Mouse (Mus musculus): Measurements from ENCODE around the gene Pithd1.
A peak's percentile ranks its signal among the peaks of the same experiment; 100 is the strongest.

The Pithd1 gene

DNA sequence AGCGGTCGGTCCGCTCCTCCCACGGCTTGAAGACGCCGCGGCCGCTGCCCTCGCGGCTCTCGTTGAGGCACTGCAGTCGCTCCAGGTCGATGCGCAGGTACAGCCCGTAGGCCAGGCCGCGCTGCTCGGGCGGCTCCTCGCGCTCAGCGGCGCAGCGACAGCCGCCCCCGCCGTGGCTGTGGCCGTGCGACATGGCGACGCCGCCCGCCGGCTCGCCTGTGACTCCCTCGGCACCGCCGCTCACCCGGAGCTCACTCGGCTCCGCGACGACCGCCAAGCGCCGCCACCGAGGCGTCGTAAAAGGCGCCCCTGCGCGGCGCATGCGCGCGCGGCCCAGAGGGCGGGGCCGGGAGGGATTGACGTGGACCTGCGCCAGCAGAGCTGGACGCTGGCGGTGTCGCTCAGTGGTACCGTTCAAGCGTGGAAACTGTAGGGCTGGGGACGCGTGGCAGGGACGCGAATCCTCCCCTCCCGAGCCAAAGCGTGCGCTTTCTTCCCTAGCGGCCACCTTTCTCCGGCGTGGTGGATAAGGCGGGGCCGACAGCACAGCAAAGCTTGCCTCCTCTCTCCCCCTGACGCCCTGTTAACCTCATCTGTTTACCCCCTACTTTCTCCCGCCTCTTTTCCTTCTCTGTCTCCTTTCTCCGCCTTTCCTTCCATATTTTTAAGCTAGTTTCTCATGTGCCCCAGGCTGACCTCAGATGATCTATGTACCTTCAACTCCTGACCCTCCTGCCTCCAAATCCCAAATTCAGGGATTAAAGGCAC lies at the start of gene Pithd1:
Pithd1 (minus strand) TSS at position 322 of the 768 bp plus-strand sequence.
- DNase-seq (ENCODE audit: low read depth, low spot score) = peak; percentile 98

DNA sequence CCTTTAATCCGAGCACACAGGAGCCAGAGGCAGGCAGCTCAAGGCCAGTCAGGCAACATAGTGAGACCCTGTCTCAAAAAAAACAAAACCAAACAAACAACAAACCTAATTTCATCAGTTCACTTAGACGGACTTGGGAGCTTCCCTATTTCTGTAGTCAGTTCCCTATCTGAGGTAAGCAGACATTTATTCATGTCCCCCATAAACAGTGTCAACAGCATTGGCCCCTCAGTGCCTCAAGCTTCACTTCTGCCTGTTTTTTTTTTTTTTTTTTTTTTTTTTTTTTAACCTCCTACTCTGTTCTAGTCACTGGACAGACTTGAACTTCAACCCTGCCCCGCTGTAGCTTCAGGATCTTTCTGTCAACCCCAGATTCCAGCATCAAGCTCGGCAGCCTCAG lies 48.0 kb upstream of the Pithd1 start:
- no peak for DNase-seq (ENCODE audit: low read depth, low spot score)

DNA sequence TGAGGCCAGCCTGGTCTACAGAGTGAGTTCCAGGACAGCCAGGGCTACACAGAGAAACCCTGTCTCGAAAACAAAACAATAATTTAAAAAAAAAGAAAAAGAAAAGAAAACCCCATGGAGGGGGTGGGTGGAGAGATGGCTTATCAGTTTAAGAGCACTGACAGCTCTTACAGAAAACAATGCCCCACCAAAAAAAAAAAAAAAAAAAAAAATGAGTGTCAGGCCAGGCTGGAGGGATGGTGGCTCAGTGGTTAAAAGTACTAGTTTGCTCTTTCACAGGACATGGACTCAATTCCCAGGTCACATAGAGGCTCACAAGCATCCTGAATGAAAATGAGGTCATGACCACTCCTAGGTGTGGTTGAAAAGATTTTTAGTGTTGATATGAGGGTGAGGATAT lies 46.2 kb upstream of the Pithd1 start:
- DNase-seq (ENCODE audit: low read depth, low spot score) = no peak

DNA sequence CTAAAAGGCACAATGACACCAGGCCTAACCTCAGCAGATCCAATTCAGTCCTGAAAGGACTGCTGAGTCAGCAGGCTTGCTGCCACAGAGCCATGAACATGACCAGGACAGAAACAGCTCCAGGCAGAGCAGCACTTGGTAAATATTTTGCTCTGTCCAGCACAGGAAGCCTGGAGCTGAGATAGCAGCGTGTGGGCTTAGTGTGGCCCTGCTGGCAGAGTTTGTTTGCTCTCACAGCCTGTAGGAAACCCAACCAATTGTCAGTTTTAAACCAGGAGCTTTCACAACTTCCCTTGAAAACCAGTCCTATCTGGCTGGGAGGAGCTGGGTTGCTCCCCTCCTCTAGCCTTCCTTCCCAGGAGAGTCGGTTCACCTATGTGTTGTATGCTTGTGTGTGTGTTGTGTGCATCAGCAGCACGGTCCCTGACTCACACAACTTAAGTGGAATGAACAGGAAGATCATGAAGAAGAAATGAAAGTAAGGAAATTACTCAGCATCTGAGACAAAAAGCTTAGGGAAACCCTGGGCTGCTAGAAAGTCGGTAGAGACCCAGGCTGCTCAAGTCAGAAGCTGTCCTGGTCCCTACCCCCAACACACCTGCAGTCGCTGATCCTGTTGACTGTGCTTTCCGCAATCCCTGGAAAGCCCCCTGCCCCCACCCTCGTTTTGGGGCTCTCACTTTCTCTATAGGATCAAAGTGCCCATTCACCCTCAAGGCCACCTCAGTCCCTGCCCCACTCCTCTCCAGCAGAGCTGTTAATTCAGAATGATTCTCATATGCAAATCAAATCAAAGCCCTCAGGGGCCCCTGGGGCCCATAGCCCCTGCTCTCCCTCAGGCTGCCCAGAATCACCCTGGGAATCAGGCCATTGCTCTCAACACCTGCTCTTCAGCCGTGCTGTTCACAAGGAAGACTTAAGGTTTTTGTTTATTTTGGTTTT lies 44.2 kb upstream of the Pithd1 start:
- DNase-seq (ENCODE audit: low read depth, low spot score) = peak; percentile 44

DNA sequence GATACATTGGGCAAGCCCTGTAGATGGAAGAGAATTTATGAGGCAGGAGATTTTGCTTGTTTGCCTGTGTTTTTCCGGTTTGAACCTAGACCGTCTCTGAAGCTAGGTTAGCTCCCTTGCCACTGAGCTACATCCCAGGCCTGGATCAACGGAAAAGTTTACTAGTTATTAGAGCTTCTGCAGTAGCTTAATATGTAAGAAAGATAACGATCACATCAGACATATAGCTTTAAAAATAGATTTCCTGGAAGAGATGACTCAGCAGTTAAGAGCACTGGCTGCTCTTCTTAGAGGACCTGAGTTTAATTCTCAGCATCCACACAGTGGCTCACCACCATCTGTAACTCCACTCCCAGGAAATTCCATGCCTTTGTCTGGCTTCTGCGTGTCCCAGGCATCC lies 41.6 kb upstream of the Pithd1 start:
- DNase-seq (ENCODE audit: low read depth, low spot score) = peak; percentile 56

DNA sequence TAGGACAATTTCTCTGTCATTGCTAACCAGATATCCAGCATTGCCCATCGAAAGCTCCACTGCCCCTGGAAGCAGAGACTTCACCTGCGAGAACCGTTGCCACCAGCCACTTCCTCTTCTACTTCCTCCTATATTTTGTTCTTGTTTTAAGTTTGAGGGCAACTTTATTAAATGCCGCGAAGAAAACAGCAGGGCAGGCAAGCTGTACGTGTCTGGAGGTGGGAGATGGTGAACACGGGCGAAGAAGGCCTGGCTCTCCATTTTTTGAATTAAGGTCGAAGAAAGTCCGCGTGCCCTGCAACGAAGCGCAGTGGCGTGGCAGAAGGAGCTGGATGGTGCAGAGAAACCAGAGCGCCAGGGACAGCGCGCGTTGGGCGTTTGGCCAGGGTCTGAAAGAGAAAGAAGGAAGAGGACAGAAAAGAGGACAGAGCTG lies 41.1 kb upstream of the Pithd1 start:
- DNase-seq (ENCODE audit: low read depth, low spot score) = peak; percentile 48

DNA sequence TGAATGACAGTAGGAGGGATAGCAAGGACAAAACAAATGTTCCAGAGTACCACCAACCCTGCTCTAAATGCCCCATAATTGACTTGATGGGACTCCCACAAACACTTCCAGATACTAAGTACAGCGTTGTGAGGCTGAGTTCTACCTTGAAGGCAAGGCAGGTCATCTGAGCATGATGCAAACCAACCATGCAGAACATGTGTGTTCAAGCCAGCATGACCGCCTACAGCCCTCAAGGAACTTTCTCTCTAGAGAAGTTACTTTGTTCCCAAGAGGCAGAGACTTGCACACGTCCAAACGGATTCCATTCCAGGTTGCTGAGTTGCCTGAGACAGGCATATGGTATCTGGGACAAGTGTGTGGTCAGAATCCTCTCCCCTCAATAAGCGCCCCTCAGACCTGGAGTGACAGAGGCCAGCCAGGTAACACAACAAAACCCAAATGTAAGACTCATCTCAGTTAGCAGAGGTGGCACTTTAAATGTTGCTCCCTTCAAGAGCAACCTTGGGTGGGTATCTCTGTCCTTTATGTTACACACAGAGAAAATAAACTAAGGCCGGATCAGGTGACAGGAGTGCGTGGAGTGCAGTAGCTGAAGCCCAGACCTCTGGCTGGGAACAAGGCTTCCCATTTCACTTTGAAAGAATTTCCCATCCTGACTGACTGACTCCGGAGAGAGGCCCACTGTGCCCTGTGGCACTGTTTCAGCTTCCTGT lies 40.5 kb upstream of the Pithd1 start:
- no peak for DNase-seq (ENCODE audit: low read depth, low spot score)

DNA sequence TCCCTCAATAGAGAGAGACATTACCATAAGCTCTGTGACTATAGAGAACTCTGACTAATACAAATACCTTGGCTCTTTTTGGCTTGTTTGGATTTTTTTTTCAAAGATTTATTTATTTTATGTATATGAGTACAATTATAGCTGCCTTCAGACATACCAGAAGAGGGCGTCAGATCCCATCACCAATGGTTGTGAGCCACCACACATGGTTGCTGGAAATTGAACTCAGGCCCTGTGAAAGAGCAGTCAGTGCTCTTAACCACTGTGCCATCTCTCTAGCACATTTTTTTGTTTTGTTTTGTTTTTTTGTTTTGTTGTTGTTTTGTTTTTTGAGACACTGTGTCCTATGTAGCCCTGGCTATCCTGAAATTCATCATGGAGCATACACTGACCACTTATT lies 38.3 kb upstream of the Pithd1 start:
- DNase-seq (ENCODE audit: low read depth, low spot score) = no peak

DNA sequence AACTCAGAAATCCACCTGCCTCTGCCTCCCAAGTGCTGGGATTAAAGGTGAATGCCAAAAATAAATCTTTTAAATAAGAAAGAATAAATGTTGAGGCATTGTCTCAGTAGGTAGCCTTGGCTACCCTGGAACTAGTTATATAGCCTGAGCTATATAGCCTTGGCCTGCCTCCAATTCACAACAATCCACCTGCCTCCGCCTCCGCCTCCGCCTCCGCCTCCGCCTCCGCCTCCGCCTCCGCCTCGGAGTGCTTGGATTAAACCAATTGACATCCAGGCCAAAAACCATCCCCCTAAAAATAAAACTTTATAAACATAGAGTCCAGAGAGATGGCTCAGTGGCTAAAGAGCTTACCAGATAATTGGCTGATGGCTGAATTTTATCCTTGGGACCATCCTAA lies 35.9 kb upstream of the Pithd1 start:
- DNase-seq (ENCODE audit: low read depth, low spot score) = no peak

DNA sequence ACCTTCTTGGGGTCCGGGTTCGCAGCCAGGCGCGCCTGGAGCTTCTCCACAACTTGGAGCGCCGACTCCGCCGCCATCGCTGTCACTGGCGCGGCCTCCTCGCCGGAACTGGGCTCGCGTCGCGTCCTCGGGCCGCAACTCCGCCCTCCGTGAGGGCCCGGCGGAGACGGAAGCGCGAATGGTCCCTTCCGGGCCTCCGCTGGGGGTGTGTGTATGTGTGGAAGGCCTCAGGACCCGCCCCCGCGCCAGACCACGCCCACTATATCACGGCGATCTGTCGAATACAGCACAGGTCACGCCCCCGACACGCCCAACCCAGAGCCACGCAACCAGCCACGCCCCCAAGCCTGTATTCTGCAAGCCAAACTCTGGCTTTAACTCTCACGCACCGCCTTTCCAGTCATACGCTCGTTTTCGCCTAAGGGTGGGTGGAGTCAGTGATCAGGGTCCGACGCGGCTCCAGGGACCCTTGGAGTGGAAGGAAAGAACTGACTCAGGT lies 34.5 kb upstream of the Pithd1 start, which contains the start of gene Eloa:
Eloa (minus strand) TSS at position 215 of the 499 bp plus-strand sequence.
- DNase-seq (ENCODE audit: low read depth, low spot score) = peak; percentile 100

DNA sequence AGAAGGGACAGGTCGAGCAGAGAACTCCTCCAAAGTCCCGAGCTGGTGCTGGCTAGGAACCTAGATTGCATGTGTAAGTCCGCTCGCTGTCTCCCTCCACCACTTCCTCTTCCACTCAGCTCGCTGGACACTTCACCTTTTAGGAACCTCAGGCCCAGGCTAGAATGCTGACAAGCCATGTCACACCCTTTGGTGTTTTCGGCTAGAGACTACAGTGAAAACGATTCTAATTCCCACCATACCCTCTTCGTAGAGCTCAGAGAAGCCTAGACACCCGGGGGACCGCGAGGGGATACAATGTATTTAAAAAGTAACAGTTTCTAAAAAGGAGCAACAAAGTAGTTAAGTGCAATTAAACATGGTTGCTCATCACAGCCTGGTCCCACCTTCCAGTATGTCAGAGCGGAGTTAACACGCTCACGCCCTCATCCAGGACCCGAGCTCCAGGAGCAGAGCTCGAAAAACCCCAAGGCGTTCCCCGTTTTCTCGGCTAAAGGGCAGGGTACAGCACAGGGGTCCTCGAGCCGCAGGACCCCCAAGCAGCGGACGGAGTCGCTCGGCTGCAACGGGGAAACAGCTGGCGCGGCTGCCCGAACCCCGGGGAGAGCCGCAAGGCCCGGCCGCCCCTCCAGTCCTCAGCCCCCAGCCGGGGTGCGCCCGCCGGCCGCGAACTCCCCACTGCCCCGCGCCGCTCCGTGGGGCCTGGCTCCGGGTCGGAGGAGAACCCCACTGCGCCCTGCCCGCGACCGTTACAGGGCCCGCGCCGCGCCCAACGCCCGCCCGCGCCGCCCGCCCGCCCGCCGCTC lies 33.9 kb upstream of the Pithd1 start:
- peak; percentile 17 for DNase-seq (ENCODE audit: low read depth, low spot score)

DNA sequence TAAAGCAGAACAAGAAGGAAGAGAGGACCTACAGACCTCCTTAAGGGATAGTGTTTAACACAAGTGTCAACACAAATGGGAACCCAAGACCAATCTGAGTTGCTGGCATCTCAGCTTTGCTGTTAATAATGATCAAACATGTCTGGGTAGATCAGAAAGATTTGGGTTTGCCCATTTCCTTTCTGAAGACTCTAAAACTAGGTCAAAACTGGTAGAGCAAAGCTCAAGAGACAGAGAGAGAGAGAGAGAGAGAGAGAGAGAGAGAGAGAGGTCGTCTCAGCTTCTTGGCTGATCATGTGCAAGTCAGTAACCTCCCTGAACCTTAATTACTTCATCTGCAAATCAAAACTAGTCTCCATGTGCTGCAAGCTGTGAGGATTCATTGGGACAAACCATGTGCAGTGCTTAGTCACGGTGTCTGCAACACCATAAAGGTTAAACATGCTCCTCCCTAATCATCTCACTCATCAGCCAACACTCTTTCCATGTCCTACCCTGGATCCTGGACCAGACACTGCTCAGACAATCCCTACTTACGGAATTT lies 29.1 kb upstream of the Pithd1 start:
- DNase-seq (ENCODE audit: low read depth, low spot score) = peak; percentile 49

DNA sequence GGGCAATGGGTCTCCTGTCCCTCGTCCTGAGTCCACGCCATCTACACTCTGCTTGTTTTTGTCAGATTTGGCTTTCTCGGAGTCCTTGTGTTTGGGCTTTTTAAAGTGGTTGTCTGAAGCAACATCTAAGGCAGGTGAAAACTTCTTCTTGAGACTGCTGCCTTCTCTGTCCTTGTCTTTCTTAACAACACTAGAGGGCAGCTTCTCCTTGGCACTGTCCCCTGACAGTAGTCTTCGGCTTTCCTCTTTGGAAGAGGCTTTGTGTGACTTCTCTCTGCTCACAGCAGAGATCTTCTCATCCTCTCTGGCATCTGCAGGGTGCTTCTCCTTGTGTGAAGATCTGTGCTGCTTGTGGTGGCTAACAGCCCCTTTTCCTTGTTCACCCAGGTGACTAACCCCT lies 23.5 kb upstream of the Pithd1 start:
- no peak for DNase-seq (ENCODE audit: low read depth, low spot score)

DNA sequence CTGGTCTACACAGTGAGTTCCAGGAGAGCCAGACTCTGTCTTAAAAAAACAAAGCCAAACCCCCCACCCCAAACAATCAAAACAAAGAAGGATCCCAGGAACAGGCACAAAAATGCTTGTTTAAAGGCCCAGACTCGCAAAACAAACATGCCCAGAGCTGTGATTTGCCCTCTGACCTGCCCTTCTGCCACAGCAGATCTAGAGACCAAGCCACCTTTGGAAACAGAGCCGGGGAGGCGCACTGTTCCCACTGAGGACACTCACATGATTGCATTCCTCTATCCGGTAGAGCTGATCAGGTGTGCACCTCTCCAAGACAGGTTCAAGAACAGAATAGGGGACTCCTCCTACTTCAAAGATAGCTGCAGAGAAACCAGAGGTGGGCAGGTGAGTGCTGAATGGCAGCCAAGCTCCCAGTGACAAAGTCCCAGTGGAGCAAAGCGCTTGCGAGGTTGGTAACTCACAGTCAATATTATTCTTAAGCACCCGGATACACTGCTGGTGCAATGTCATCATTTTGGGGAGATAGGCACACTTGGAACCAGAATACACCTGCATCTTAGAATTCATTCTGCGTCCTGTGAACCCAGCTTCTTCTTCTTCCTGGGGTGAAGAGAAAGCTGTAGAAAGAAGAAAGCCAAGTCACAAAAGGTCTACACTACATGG lies 21.9 kb upstream of the Pithd1 start:
- no peak for DNase-seq (ENCODE audit: low read depth, low spot score)

DNA sequence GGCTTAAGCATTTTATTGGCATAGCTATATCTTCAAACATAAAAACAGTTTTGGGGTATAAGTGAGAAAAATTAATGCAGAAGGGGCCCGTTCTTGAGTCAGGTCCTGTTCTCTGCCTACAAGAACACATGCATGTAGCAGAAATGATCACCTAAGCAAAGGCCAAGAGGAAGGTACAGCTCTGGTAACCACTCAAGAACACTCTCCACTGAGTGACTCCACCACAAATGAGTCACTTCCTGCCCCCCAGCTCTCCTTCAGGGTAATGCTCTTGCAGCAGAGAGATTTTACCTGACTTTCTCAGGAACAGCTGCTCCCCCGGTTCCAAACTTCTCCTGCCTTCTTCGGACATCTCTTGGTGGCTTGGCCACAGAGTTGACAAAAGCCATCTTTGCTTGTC lies 19.8 kb upstream of the Pithd1 start:
- peak; percentile 54 for DNase-seq (ENCODE audit: low read depth, low spot score)

DNA sequence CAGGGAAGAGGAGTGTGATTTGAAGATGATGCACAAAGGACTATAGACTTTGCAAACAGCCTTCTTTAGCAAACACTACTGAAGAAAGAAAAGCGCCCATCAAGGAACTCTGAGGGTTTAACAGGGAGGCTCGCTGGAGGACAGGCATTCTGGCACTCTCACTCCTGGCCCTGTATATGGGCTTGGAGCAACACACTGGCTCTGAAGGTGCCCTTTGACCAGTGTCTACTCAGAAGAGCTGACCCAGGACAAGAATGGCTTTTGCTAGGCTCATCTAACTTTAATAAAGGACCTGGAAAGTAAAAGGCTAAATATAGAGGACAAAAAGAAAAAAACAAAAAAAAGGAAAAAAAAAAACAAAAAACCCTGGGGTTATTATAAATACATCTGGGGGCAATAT lies 17.9 kb upstream of the Pithd1 start:
- no peak for DNase-seq (ENCODE audit: low read depth, low spot score)

DNA sequence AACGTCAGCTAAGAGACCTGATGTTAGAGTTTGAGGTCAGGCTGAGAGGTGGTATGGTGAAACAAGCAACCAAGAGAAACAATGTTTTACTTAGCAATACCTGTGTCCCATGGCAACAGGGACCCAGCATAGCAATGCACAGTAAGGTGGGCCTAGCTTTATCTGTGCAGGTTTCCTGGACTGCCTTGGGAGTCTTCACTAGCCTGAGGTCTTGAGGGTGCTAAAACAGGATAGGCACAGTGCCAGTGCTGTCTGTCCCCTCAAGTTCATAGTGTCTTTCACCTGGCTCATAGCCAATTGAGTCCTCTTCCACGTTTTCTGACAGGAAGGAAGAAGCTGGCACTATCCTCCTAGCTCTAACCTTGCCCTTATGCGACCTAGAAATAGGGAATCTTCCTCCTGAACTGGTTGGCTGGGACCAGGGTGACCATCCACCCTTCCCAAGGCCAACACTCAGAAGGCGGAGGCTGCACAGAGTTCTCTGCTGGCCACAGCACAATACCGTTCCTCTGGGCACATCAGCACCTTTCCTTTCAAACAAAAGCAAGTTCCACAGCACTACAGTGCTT lies 17.1 kb upstream of the Pithd1 start:
- DNase-seq (ENCODE audit: low read depth, low spot score) = no peak

DNA sequence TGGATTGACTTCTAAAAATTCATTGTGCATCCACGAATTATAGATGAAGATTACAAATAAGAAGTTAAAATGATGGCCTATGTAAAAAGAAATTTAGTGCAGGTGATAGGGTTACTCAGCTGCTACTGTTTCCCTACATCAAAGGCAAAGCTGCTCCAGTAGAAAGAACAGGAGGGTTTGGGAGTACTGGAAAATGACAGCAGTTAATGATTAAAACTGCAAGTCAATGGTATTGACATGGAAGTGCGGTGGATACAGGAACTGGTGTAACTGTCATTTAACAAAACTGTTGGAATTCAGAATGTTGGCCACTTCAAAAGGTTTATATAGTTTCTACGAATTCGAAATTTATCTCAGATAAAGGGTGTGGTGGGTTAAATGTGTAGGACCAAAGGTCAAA lies 8.1 kb upstream of the Pithd1 start:
- no peak for DNase-seq (ENCODE audit: low read depth, low spot score)

DNA sequence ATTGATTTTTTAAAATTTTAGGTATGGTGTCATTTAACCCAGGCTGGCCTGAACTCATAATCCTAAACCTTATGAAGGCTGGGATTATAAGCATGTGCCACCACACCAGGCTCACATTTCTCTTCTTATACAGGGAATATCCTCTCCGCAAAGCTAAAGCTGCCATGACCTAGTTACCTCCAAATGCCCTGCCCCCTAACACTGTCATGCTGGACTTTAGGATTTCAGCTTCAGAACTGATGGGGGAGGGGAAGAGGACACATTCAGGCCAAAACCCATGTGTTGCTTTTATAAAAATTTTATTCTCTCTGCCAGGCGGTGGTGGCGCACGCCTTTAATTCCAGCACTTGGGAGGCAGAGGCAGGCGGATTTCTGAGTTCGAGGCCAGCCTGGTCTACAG lies 6.9 kb upstream of the Pithd1 start:
- no peak for DNase-seq (ENCODE audit: low read depth, low spot score)

DNA sequence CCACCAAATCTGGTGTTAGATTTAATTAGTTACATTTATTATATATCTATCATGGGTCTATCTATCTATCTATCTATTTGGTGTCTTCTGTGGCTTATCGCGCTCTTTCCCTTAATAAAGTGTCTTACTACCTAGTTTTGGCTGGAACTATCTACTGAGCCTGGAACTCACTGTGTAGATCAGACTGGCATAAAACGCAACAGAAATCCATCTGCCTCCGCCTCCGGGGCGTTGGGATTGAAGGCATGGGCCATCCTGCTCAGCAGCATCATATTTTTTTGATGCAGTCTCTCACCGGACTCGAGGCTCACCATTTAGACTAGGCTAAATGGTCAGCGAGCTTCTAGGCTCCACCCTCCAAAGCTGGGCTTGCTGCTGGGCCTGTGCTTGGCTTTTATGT lies 650 bp upstream of the Pithd1 start:
- DNase-seq (ENCODE audit: low read depth, low spot score) = no peak

Measured in CD4-positive, CD25-positive, alpha-beta regulatory T cell, adult 2 months (primary cell).